Comparison of ENCODE assay signal across 8 mouse cellular contexts in the genomic region with DNA sequence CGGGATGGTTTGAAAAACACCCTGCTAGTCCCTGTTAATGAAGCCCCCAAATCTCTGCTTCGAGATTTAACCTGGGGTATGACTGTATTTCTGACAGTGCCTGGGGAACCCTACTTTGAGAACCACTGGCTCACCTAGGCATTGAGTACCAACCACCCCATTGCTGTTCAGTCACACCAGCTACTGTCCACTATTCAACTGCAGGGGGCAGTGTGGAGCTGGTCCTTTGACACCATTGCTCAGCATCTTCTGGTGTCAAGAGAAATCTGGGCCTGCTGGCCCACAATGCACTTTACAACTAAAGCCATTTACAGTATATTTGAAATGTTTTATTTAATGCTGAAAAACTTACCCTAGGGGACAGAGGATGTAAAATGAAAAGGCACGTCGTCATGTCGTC. TPM values are rescaled to one million over a fixed set of nuclear protein-coding genes. Genes with fewer than 3 reads are reported as not detected.
DNase-seq lines count a peak whose midpoint lies in the region; ATAC-seq and TF ChIP-seq lines count a peak whose summit lies in the region.

No protein-coding gene starts in this region.

- no peaks in the 10 kb centered on the region for H3K9me3 ChIP-seq in hindbrain, postnatal 0 days (ENCODE audit: low read length)
- no peaks in the 10 kb centered on the region for H3K9me3 ChIP-seq in stomach, embryonic 16.5 days (replicated peaks; ENCODE audit: control insufficient read depth, low read length)

- no peak overlapping the region for H3K27ac ChIP-seq in bone marrow, adult 2 months (ENCODE audit: control insufficient read depth, insufficient read depth, low read depth, low read length, poor library complexity)
- H3K27ac ChIP-seq in embryonic fibroblast, embryonic 13.5 days (ENCODE audit: insufficient read depth, low read length): no peak overlapping the region
- H3K27ac ChIP-seq in hindbrain, postnatal 0 days: no peak overlapping the region
- no peak overlapping the region for H3K27ac ChIP-seq in stomach, embryonic 16.5 days (ENCODE audit: low read length)

- H3K27me3 ChIP-seq in hindbrain, postnatal 0 days (ENCODE audit: insufficient read depth, low read length): no peaks in the 10 kb centered on the region
- no peaks in the 10 kb centered on the region for H3K27me3 ChIP-seq in stomach, embryonic 16.5 days (ENCODE audit: control insufficient read depth, insufficient read depth, low read length)

- H3K4me1 ChIP-seq in bone marrow, adult 2 months (ENCODE audit: control insufficient read depth, insufficient read depth, low read length): peaks cover 12% of the 10 kb centered on the region
- H3K4me1 ChIP-seq in embryonic fibroblast, embryonic 13.5 days (ENCODE audit: control insufficient read depth, insufficient read depth, low read length): no peaks in the 10 kb centered on the region
- no peaks in the 10 kb centered on the region for H3K4me1 ChIP-seq in hindbrain, postnatal 0 days (ENCODE audit: insufficient read depth, low read length)
- H3K4me1 ChIP-seq in stomach, embryonic 16.5 days (ENCODE audit: control insufficient read depth, insufficient read depth, low read length): no peaks in the 10 kb centered on the region

- no peak overlapping the region for H3K4me3 ChIP-seq in bone marrow, adult 2 months (replicated peaks; ENCODE audit: control insufficient read depth, low read depth, low read length)
- no peak overlapping the region for H3K4me3 ChIP-seq in embryonic fibroblast, embryonic 13.5 days (ENCODE audit: insufficient read depth, low read length)
- H3K4me3 ChIP-seq in hindbrain, postnatal 0 days (ENCODE audit: low read length): no peak overlapping the region
- H3K4me3 ChIP-seq in stomach, embryonic 16.5 days (replicated peaks; ENCODE audit: low read length): no peak overlapping the region

- H3K36me3 ChIP-seq in hindbrain, postnatal 0 days (ENCODE audit: insufficient read depth, low read length): peaks cover 34% of the 10 kb centered on the region
- peaks cover 18% of the 10 kb centered on the region for H3K36me3 ChIP-seq in stomach, embryonic 16.5 days (ENCODE audit: control insufficient read depth, insufficient read depth, low read length)

- intact Hi-C loops in left cerebral cortex, postnatal 10 days (cut with DNase I): no loop called here

- H3K9ac ChIP-seq in hindbrain, postnatal 0 days (replicated peaks; ENCODE audit: low read length): no peak overlapping the region
- H3K9ac ChIP-seq in stomach, embryonic 16.5 days (ENCODE audit: low read length): no peak overlapping the region

- peak; percentile 89 for TF ChIP-seq CTCF in bone marrow, adult 2 months (IDR thresholded peaks at IDR 0.05; ENCODE audit: control insufficient read depth, insufficient read depth, low read length)
- peak; percentile 65; the same call in 1 of the 2 replicates for TF ChIP-seq CTCF in embryonic fibroblast, embryonic 13.5 days (IDR thresholded peaks at IDR 0.05; ENCODE audit: borderline replicate concordance, insufficient read depth, low read length)
- peak; percentile 83 for TF ChIP-seq CTCF in hindbrain, postnatal 0 days (IDR thresholded peaks at IDR 0.05; ENCODE audit: low read depth)

- peak; percentile 64; the same call in 1 of the 2 replicates for ATAC-seq in hindbrain, postnatal 0 days
- ATAC-seq in megakaryocyte-erythroid progenitor cell, adult 5-6 weeks (replicated peaks; ENCODE audit: low FRiP score, low TSS enrichment, poor library complexity, severe bottlenecking): peak; percentile 86
- 0 out of 2 replicates have a peak, but pooled peaks have one; percentile 21 for ATAC-seq in stomach, embryonic 16.5 days (ENCODE audit: insufficient read depth, low FRiP score)

- DNase-seq in ovary, postnatal 36 days (ENCODE audit: low spot score): peak; percentile 58
- no peak for DNase-seq in ovary, adult 18-20 months (ENCODE audit: low spot score)
- DNase-seq in hindbrain, postnatal 0 days (ENCODE audit: low spot score): peak; percentile 83
- DNase-seq in left cerebral cortex, postnatal 10 days (ENCODE audit: extremely low spot score in 1 of 2, low spot score in 2 of 2): peak; percentile 36 to 73

- no peak for TF ChIP-seq POLR2A in bone marrow, adult 2 months (IDR thresholded peaks at IDR 0.05; ENCODE audit: borderline replicate concordance, control insufficient read depth, low read depth, low read length)
- no peak for TF ChIP-seq POLR2A in embryonic fibroblast, embryonic 13.5 days (IDR thresholded peaks at IDR 0.05; ENCODE audit: low read depth, low read length)

- no peak overlapping the region for H3K4me2 ChIP-seq in hindbrain, postnatal 0 days (ENCODE audit: low read depth, low read length)
- H3K4me2 ChIP-seq in stomach, embryonic 16.5 days (ENCODE audit: low read depth, low read length): no peak overlapping the region

- WGBS in bone marrow, adult 2 months: 89% methylated on average over 5 of the region's 5 CpGs
- 81% methylated on average over 5 of the region's 5 CpGs for WGBS in hindbrain, postnatal 0 days
- WGBS in stomach, embryonic 16.5 days: 82% methylated on average over 5 of the region's 5 CpGs

RNA-seq across cellular contexts. Expression of a gene that starts 9.5 kb away (rescaled TPM):
- 5.7 and 13.3 TPM in 2 replicates for polyA plus RNA-seq in bone marrow, adult 2 months (2011; ENCODE audit: insufficient read depth, insufficient read length, low replicate concordance, missing spikeins)
- 21.5 and 25.0 TPM in 2 replicates for polyA plus RNA-seq in embryonic fibroblast, embryonic 13.5 days (2011; ENCODE audit: insufficient read length, low read depth, missing spikeins)
- 13.9 and 15.9 TPM in 2 replicates for total RNA-seq in hindbrain, postnatal 0 days (2014; rRNA removed)
- polyA plus RNA-seq in hindbrain, postnatal 0 days (2015; fragmentation: Nextera tagmentation; extraction: Ambion mirVana): 41.4 and 41.9 TPM in 2 replicates
- 10 to 100 TPM; 21.8 to 22.6 TPM for total RNA-seq in left cerebral cortex, postnatal 10 days (2021)
- total RNA-seq in megakaryocyte-erythroid progenitor cell, adult 5-6 weeks (2014; fragmentation: Nextera tagmentation): 27.8 and 28.8 TPM in 2 replicates
- 33.2 and 40.2 TPM in 2 replicates for total RNA-seq in megakaryocyte-erythroid progenitor cell, adult 5-6 weeks (2017)
- 54.6 and 58.3 TPM in 2 replicates for polyA plus RNA-seq in stomach, embryonic 16.5 days (2015; fragmentation: Nextera tagmentation; extraction: Ambion mirVana)

RNA-seq across cellular contexts. Expression of a gene that starts 9.8 kb away (rescaled TPM):
- polyA plus RNA-seq in bone marrow, adult 2 months (2011; ENCODE audit: insufficient read depth, insufficient read length, low replicate concordance, missing spikeins): 6.4 and 7.9 TPM in 2 replicates
- polyA plus RNA-seq in embryonic fibroblast, embryonic 13.5 days (2011; ENCODE audit: insufficient read length, low read depth, missing spikeins): 15.4 and 17.0 TPM in 2 replicates
- total RNA-seq in hindbrain, postnatal 0 days (2014; rRNA removed): 18.9 and 25.8 TPM in 2 replicates
- polyA plus RNA-seq in hindbrain, postnatal 0 days (2015; fragmentation: Nextera tagmentation; extraction: Ambion mirVana): 3.4 and 3.9 TPM in 2 replicates
- 10 to 100 TPM; 29.7 to 31.6 TPM for total RNA-seq in left cerebral cortex, postnatal 10 days (2021)
- 13.6 and 17.9 TPM in 2 replicates for total RNA-seq in megakaryocyte-erythroid progenitor cell, adult 5-6 weeks (2014; fragmentation: Nextera tagmentation)
- 17.4 and 20.9 TPM in 2 replicates for total RNA-seq in megakaryocyte-erythroid progenitor cell, adult 5-6 weeks (2017)
- polyA plus RNA-seq in stomach, embryonic 16.5 days (2015; fragmentation: Nextera tagmentation; extraction: Ambion mirVana): 1.7 and 2.0 TPM in 2 replicates

RNA-seq across cellular contexts. Expression of a gene that starts 10.1 kb away (rescaled TPM):
- polyA plus RNA-seq in bone marrow, adult 2 months (2011; ENCODE audit: insufficient read depth, insufficient read length, low replicate concordance, missing spikeins): 0.42 TPM in 1 of 2 replicates, not detected in the other
- polyA plus RNA-seq in embryonic fibroblast, embryonic 13.5 days (2011; ENCODE audit: insufficient read length, low read depth, missing spikeins): 0.25 and 0.27 TPM in 2 replicates
- 0.63 and 1.3 TPM in 2 replicates for total RNA-seq in hindbrain, postnatal 0 days (2014; rRNA removed)
- polyA plus RNA-seq in hindbrain, postnatal 0 days (2015; fragmentation: Nextera tagmentation; extraction: Ambion mirVana): 2.1 and 2.4 TPM in 2 replicates
- 1 to 10 TPM; 1.4 TPM for total RNA-seq in left cerebral cortex, postnatal 10 days (2021)
- total RNA-seq in megakaryocyte-erythroid progenitor cell, adult 5-6 weeks (2014; fragmentation: Nextera tagmentation): 0.50 TPM in 1 of 2 replicates, not detected in the other
- total RNA-seq in megakaryocyte-erythroid progenitor cell, adult 5-6 weeks (2017): 0.19 and 1.2 TPM in 2 replicates
- 0.07 and 0.30 TPM in 2 replicates for polyA plus RNA-seq in stomach, embryonic 16.5 days (2015; fragmentation: Nextera tagmentation; extraction: Ambion mirVana)

Comparison
In these comparisons a context has a peak if more than half of its experiments do, and no peak if none do; other contexts are left out.
1. ATAC-seq: peak in every context shown above with its lines; median percentile 86 in megakaryocyte-erythroid progenitor cell, adult 5-6 weeks; 64 in hindbrain, postnatal 0 days; 21 in stomach, embryonic 16.5 days.